Mouse (Mus musculus) adrenal gland, adult 8-10 months (tissue): Measurements from ENCODE around the gene Ell3. TPM values are rescaled to one million over a fixed set of nuclear protein-coding genes. Genes with fewer than 3 reads are reported as not detected.
"Not testable (repeated sequence)": the region's sequence is repeated elsewhere in the genome, so short reads cannot be mapped to it uniquely, and the experiment has no call there.

ENCODE experiments used
- DNase-seq: peaks from one replicate; pipeline ENCODE4 v3.0.0; 2022
- total RNA-seq, 4 experiments: library from RNA; stranded (reverse); gene quantifications; 2 replicates each; pipeline ENCODE4 v1.2.4; 2022

Ell3 gene
- under 1 TPM in 3 of 4 experiments, not detected in 1; 0.24 to 0.74 (median 0.62) TPM for total RNA-seq

DNA sequence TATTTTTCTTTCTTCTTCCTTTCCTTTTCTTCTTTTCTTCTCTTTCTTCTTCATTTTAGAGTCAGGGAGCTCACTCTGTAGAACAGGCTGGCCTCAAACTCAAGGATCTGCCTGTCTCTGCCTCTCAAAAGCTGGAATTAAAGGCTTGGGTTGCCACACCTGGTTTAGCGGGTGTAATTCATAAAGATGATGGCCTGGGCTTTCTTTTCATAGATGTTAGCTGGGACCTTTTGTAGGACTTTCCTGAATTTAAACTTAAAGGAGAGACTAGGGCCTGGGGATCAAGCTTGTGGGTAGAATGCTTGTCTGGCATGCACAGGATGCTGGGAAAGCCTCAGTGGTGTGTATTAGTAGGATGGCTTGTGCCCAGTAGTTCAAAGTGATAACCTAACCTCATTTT lies at the start of gene Ell3:
Ell3 (minus strand) TSS at position 101 of the 400 bp plus-strand sequence.
- DNase-seq, result no peak

GRCm38 (mm10) chr2:121484403-121484802 lies 40.3 kb upstream of the Ell3 start:
- DNase-seq, result not testable (repeated sequence)

DNA sequence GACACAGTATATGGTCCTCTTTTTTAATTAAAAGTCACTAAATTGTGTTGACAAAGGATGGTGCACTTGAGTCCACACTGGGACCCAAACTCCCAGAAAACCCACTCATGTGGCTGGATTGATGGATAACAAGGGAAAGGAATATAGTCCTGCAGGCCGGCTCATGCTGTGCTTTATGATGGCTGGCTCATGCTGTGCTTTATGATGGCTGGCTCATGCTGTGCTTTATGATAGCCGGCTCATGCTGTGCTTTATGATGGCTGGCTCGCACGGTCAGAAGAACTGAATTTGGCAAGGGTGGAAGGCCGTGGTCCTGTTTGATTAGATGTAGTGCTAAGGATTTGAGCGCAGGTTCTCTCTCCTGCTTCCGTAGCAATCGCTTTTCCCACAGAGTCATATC lies 39.5 kb upstream of the Ell3 start:
- DNase-seq, result no peak

GRCm38 (mm10) chr2:121480916-121481315 lies 36.8 kb upstream of the Ell3 start:
- not testable (repeated sequence) for DNase-seq

DNA sequence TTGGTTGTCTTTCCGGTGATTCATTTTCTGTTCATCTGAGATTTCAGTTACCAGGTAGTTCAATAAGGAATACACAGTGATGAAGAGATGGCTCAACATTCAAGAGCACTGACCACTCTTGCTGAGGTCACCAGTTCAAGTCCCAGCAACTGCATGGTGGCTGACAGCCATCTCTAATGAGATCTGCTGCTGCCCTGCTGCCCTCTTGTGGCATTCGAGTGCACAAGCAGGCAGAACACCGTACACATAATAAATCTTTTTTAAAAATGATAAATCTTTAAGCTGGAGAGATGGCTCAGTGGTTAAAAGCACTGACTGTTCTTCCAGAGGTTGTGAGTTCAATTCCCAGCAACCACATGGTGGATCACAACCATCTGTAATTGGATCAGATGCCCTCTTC lies 36.4 kb upstream of the Ell3 start:
- no peak for DNase-seq

GRCm38 (mm10) chr2:121477491-121478266 lies 33.6 kb upstream of the Ell3 start:
- DNase-seq, result no peak

DNA sequence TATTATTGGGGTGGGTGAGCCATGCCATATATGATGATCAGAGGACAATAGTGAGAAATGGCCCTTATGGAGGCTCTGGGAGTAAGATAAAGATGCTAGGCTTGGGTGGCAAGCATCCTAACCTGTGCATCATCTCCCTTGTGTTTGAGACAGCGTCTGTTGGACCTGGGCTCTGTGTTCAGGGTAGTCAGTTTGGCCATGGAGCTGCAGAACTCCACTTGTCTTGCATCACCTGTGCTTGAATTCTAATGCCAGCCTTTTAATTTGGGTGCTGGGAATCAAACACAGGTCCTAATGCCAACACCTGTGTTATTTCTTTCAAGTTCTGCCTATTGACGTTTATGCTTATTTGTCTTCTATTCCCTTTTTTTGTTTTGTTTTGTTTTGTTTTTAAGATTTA lies 31.2 kb upstream of the Ell3 start:
- not testable (repeated sequence) for DNase-seq

DNA sequence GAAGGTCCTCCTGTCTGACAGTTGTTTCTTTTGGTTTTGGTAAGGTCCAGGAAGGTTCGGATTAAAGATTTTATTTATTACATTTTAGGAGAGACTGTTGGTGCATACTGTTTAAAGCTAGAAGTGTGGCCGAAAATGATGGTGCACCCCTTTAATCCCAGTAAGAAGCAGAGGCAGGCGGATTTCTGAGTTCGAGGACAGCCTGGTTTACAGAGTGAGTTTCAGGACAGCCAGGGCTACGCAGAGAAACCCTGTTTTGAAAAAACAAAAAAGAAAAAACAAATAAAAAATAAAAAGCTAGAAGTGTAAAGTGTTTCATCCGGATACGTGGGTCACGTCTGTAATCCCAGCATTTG lies 30.1 kb upstream of the Ell3 start:
- no peak for DNase-seq

DNA sequence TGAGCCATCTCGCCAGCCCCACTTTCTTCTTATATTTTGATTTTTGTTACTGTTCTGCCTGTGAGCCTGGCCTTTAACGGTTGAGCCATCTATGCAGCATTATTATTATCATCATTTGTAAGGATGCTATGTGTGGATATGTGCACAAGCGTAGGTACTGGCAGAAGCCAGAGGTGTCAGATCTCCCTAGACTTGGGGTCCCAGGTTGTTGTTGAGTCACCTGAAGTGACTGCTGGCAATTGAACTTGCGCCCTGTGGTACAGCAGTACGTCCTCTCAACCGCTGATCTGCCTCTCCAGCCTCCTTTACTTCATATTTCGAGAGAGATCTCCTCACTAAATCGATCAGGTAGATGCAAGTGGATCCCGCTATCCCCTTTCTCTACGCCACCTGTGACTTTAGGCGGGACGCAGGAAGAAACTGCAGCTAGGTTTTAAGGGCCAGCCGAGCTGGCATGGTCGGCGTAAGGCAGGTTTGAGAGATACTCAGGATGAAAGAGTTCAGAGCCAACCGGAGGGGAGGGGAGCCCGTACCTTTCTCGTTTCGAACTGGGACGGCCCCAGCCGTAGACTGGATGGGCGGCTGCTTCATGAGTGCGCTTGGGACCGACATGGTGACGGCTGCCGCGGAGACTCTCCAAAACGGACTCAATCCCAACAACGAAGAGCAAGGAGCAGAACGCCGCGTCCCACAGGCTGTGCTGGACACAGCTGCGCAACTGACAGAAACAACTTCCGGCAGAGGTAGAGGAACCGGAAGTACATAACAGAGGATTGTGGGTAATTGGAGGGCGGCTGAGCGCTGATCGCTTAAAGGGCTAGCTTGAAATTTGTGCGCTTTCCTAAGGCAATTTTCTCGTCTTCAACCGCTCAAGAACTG lies 29.5 kb upstream of the Ell3 start, which contains the start of gene Mfap1b:
Mfap1b (minus strand) TSS at position 767 of the 879 bp plus-strand sequence.
- peak; percentile 76 for DNase-seq

GRCm38 (mm10) chr2:121472783-121473182 lies 28.7 kb upstream of the Ell3 start:
- not testable (repeated sequence) for DNase-seq

DNA sequence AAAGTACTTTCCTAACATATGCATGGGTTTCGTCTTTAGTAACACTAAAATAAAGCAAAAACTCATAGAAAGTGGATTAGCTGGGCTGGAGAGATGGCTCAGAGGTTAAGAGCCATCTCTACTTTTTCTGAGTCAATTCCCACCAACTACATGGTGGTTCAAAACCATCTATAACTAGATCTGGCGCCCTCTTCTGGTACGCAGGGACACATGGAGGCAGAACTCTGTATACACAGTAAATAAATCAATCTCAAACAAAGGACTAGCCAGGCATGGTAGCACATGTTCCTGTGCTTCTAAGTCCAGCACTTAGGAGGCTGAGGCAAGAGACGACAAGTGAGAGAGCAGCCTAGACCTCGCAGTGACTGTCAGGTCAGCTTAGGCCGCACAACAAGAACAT lies 24.9 kb upstream of the Ell3 start:
- not testable (repeated sequence) for DNase-seq

DNA sequence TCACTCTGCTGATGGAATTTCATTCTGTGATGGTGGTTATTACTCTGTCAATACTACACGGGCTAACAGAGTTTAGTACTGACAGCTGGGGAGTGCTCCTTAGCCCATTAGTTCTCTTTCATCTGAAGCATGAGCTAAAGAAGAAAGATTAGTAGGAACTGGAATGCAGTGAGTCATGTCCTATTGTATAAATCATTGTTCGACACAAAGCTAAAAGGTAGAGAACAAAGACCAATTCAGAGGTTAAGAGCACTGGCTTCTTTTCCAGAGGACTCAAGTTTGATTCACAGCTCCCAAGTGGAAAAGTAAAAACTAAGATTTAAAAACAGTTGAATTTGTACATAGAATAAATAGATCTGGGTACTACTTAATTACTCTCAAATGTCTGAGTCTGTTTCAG lies 16.0 kb upstream of the Ell3 start:
- DNase-seq, result no peak

GRCm38 (mm10) chr2:121456692-121457642 lies 12.9 kb upstream of the Ell3 start, which contains the start of gene Serinc4:
TSS of gene Serinc4 (minus strand) at chr2:121456781.
- peak; percentile 81 for DNase-seq

DNA sequence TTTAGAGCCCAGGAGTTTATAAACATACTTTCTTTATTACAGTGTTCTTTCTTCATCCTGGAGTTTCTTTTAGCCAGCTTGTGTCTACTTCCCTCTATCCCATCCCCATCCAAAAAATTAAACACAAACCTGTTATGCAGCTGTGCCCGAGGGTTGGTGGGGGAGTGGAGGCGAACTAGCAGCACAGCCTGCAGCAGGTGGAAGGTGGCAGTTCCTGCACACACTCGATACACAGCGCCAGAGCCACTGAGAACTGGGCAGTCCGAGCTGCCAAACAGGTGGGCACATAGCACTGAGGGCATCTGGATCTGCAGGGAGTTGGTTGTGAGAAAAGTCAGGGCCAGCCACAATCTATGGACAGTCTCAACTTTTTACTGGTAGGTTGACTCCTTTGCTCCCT lies 11.5 kb upstream of the Ell3 start:
- DNase-seq, result no peak

DNA sequence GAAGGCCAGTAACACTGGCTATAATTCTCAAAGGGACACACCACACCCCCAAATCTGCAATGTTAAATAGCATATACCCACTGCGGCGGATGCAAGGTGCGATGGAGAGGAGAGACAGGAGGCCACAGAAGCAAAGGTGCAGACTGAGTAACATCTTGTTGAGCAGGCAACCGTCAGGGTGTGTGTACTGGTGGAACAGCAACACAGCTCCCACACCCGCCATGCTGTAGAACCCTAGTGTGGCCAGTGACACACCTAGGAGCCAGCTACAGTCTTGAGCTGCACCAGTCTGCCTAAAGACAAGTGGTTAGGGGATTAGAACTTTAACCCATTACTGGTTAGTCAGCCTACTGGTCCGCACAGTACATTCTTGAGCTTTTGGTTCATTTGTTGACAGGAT lies 9.8 kb upstream of the Ell3 start:
- no peak for DNase-seq

DNA sequence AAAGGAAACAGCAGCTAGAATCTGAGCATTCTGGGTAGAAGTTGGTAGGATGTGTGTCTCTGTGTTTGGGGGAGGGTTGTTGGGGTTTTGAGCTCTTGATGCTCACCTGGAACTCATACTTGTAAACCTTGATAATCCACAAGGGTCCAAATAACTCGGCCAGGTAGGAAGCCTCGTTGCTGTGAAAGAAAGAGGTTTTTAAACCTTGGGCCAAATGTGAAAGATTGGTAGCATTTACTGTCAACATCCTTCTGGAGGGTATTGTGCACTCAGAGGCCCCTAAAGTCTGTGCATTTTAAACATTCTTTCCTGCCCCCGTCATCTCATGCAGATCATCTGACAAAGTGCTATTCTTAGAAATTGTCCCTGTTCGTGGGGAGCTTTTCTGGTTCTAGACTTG lies 8.9 kb upstream of the Ell3 start, which contains the start of gene Hypk:
Hypk (plus strand) TSS at position 301 of the 400 bp plus-strand sequence.
- DNase-seq, result no peak

DNA sequence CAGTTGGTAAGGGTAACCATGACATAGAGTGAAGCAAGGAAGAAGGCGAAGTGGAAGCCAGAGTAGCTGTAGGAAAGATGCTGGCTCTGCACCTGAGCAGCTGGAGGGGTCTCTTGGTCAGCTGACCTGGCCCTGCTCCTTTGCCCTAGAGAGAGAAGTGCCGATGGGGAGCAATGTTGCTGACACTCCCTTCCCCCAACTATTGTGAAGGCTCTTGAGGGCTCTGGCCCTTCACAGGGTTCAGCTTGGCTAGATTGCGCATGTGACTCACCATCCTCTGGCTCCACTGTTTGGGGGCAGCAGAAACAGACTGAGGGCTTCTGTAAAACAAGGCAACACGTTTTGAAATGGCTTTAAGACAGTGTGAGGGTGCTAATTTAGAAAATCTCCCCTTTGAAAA lies 8.3 kb upstream of the Ell3 start:
- DNase-seq, result no peak

GRCm38 (mm10) chr2:121450093-121450492 lies 6.0 kb upstream of the Ell3 start:
- DNase-seq, result peak; percentile 31

DNA sequence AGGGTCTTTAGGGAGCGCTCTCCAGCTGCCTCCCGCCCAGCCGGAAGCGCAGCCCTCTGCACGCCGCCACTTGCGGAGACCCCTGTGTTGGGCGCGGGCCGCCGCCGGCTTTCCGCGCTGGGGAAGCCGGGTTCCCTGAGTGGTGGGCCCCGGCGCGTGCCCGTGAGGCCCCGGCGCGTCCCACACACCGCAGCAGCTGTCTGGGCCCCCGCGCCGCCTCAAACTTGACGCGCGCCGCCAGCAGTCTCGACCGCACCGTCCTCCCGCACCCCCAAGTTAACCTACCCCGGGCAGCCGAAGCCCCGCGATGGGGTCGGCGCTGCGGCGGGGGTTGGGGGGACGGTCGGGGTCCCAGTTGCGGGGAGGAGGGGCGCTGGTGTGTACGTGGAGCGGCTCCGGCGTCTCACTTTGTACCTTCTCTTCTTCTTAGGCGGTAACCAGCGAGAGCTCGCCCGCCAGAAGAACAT lies 5.5 kb upstream of the Ell3 start:
- DNase-seq, result peak; percentile 33

- DNase-seq, result peak; percentile 100
Observed at GRCm38 (mm10) chr2:121448739-121449535, 4.9 kb upstream of the Ell3 start, which contains the start of gene Serf2. TSS of gene Serf2 (plus strand) at chr2:121449195.

DNA sequence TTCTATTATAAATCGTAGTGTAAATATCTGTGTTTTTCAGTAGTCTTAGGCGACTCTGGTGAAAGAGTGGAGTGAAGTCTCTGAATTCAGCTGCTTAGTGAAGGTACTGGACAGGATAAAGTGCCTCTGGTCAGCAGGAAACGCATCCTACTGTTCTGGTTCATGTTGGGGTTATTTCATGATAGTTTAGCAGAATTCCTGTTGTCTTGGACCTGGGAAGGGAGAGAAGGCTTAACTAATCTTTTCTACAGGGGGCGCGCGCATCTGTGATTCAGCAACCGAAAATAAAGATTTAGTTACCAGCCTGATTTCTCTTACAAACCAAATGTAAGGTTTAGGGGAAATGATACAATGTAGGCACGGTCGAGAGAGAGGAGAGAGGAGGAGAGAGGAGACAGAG lies 4.1 kb upstream of the Ell3 start:
- no peak for DNase-seq
